Mouse (Mus musculus): ENCODE data around the gene Golt1b. TPM values are rescaled to one million over a fixed set of nuclear protein-coding genes. Genes with fewer than 3 reads are reported as not detected.

Golt1b gene
- 109 and 112 TPM in 2 replicates for polyA plus RNA-seq (2014; fragmentation: Nextera tagmentation; extraction: Ambion mirVana)

DNA sequence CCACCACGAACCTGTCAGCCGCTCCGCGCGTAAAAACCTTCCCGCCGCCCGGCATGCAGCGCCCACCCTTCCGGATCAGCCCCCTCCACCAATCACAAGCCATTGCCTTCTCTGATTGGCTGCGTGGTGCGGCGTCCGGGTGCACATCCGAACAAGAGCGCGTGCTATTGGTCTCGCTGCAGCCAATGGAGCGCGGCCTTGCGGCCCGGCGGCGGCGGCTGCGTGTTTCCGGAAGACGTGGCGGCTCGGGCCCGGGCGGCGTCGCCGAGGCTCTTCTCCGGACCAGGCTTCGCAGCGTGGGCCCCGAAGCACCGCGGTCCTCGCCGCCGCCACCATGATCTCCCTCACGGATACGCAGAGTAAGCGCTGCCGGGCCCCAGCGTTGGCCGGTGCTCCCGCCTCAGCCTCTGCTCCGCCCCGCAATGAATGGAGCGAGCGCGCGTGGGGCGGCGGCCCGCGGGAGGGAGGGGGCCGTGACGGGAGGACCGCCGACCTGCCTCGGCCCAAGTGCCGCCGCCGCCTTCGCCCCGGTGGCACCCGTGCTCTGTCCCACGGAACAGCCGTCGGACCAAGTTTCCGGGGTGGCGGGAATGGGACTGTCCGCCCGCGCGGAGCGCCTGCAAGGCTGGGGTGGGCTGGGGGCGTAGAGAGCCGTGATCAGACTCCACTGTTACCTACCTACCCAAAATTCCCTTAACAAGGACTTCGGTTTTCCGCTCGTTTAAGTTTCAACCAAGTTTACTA lies at the start of gene Golt1b, which contains the start of gene Recql:
TSS of gene Golt1b (plus strand) at position 211 of the 744 bp plus-strand sequence.
TSS of gene Recql (minus strand) at position 77 of the 744 bp plus-strand sequence.
- H3K4me1 ChIP-seq (ENCODE audit: control insufficient read depth, insufficient read depth, low read length): peaks cover 10% of the 10 kb centered on the region; the same call in 1 of the 2 replicates
- no peaks in the 10 kb centered on the region for H3K9me3 ChIP-seq (ENCODE audit: control insufficient read depth, low read depth, low read length)
- WGBS: 2% methylated on average over 72 of the region's 87 CpGs
- no peak within 1 kb of the TSS for H3K27ac ChIP-seq (ENCODE audit: low read length)
- H3K36me3 ChIP-seq (ENCODE audit: control insufficient read depth, insufficient read depth, low read length): no peaks in the 10 kb centered on the region; the same call in 1 of the 2 replicates
- peak within 1 kb of the TSS; percentile 83 for H3K4me2 ChIP-seq (replicated peaks; ENCODE audit: low read depth, low read length)
- no peaks in the 10 kb centered on the region for H3K27me3 ChIP-seq (ENCODE audit: control insufficient read depth, insufficient read depth, low read length)
- peak within 1 kb of the TSS; percentile 97 for H3K4me3 ChIP-seq (ENCODE audit: low read depth, low read length)
- peak; percentile 100 for ATAC-seq (ENCODE audit: insufficient number of reproducible peaks, insufficient read depth, low FRiP score, low read depth)
- H3K9ac ChIP-seq (replicated peaks; ENCODE audit: low read depth, low read length): peak within 1 kb of the TSS; percentile 92

DNA sequence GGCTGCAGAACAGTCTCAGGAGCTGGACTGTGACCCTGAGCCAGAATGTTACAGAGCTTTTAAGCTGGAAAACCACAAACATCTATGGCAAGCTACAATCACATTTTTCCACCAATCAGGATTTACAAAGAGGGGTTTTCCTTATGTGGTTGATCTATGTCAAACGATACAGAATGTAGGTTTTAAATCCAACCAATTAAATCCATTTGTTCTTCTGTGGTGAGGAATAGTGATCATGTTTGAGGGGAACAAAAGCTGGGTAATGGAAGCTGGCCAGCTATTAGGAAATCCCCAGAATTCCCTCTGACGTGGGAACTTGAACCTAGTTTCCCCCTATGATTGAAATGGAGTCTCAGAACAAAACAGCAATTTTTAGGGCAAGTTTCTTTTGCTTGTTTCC lies 48.1 kb upstream of the Golt1b start:
- no peaks in the 10 kb centered on the region for H3K36me3 ChIP-seq (ENCODE audit: control insufficient read depth, insufficient read depth, low read length)
- no peaks in the 10 kb centered on the region for H3K9me3 ChIP-seq (ENCODE audit: control insufficient read depth, low read depth, low read length)
- ATAC-seq (ENCODE audit: insufficient number of reproducible peaks, insufficient read depth, low FRiP score, low read depth): no peak
- H3K27ac ChIP-seq (ENCODE audit: low read length): no peak overlapping the region
- H3K4me3 ChIP-seq (ENCODE audit: low read depth, low read length): no peak overlapping the region
- 71% methylated on average over 2 of the region's 2 CpGs for WGBS
- no peak overlapping the region for H3K9ac ChIP-seq (replicated peaks; ENCODE audit: low read depth, low read length)
- no peaks in the 10 kb centered on the region for H3K4me1 ChIP-seq (ENCODE audit: control insufficient read depth, insufficient read depth, low read length)
- H3K27me3 ChIP-seq (ENCODE audit: control insufficient read depth, insufficient read depth, low read length): no peaks in the 10 kb centered on the region
- no peak overlapping the region for H3K4me2 ChIP-seq (replicated peaks; ENCODE audit: low read depth, low read length)

DNA sequence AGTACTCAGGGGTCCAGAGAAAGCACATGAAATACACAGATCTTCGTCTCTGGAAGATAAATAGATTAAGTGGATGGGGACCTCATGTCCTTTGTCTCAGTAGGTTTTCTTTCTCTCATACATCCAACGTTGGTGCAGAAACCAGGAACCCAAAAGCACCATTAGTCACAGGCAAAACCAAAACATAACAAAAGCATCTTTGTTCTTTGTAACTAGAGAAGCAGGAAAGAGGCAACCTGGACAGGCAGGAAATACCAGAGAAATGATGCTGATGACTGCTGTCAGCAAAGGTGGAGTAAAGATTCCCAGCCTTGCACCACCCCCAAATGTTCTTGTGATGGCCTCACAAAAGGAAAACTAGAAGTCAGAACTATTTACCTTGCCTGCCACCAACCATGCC lies 47.4 kb upstream of the Golt1b start:
- Histone ChIP-seq H3K9ac (replicated peaks; ENCODE audit: low read depth, low read length) (no peak overlapping the region), H3K36me3 (ENCODE audit: control insufficient read depth, insufficient read depth, low read length) (no peaks in the 10 kb centered on the region), H3K4me3 (ENCODE audit: low read depth, low read length) (no peak overlapping the region), H3K4me1 (ENCODE audit: control insufficient read depth, insufficient read depth, low read length) (no peaks in the 10 kb centered on the region), H3K4me2 (replicated peaks; ENCODE audit: low read depth, low read length) (no peak overlapping the region), H3K9me3 (ENCODE audit: control insufficient read depth, low read depth, low read length) (no peaks in the 10 kb centered on the region), H3K27ac (ENCODE audit: low read length) (no peak overlapping the region), H3K27me3 (ENCODE audit: control insufficient read depth, insufficient read depth, low read length) (no peaks in the 10 kb centered on the region)
- no peak for ATAC-seq (ENCODE audit: insufficient number of reproducible peaks, insufficient read depth, low FRiP score, low read depth)
- 29% methylated on average over 2 of the region's 2 CpGs for WGBS

DNA sequence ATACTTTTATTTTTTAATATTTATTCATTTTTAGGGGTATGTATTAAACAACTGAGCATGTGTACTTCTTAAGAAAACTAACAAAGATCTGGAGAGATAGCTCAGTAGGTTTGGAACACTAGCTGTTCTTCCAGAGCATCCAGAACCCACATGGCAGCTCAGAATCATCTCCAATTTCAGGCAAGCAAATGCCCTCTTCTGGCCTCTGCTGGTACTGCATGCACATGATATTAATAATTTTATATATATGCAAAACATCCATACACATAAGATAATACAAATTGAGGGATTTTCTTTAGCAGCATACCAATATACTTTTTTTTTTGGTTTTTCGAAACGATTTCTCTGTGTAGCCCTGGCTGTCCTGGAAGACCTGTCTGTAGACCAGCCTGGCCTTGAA lies 43.5 kb upstream of the Golt1b start:
- H3K36me3 ChIP-seq (ENCODE audit: control insufficient read depth, insufficient read depth, low read length): no peaks in the 10 kb centered on the region
- no peak overlapping the region for H3K27ac ChIP-seq (ENCODE audit: low read length)
- ATAC-seq (ENCODE audit: insufficient number of reproducible peaks, insufficient read depth, low FRiP score, low read depth): no peak
- peaks cover 7% of the 10 kb centered on the region; the same call in 1 of the 2 replicates for H3K4me1 ChIP-seq (ENCODE audit: control insufficient read depth, insufficient read depth, low read length)
- H3K9ac ChIP-seq (replicated peaks; ENCODE audit: low read depth, low read length): no peak overlapping the region
- no peaks in the 10 kb centered on the region for H3K27me3 ChIP-seq (ENCODE audit: control insufficient read depth, insufficient read depth, low read length)
- H3K4me3 ChIP-seq (ENCODE audit: low read depth, low read length): no peak overlapping the region
- WGBS: 71% methylated on average over 2 of the region's 2 CpGs
- H3K4me2 ChIP-seq (replicated peaks; ENCODE audit: low read depth, low read length): no peak overlapping the region
- H3K9me3 ChIP-seq (ENCODE audit: control insufficient read depth, low read depth, low read length): no peaks in the 10 kb centered on the region

DNA sequence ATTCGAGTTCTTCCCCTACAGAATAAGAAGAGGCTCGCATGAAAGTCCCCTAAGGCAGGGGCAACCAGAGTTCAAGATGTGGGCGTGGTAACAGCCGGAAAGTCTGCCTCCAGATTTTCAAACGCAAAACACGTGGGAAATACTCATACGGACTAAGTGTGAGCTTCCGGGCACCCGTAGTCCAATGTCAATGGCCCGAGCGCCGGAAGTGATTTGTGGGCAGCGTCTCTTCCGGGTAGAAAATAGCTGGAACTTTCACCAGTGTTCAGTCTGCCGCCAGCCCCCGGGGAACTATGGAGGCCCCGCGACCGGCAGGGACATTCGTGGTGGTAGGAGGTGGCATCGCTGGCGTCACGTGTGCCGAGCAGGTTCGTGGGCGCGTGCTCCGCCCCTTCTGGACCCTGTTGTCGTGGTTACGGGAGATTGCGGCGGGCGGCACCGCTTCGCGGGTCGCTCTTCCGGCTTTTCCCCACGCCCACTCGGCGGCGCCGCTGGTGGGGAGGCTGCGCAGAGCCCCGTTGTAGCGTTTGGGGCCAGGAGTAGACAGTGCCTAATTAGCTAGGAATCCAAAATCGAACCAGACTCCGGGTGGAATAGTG lies 41.5 kb upstream of the Golt1b start, which contains the start of gene Pyroxd1:
TSS of gene Pyroxd1 (plus strand) at position 215 of the 599 bp plus-strand sequence.
- ATAC-seq (ENCODE audit: insufficient number of reproducible peaks, insufficient read depth, low FRiP score, low read depth): peak; percentile 94

DNA sequence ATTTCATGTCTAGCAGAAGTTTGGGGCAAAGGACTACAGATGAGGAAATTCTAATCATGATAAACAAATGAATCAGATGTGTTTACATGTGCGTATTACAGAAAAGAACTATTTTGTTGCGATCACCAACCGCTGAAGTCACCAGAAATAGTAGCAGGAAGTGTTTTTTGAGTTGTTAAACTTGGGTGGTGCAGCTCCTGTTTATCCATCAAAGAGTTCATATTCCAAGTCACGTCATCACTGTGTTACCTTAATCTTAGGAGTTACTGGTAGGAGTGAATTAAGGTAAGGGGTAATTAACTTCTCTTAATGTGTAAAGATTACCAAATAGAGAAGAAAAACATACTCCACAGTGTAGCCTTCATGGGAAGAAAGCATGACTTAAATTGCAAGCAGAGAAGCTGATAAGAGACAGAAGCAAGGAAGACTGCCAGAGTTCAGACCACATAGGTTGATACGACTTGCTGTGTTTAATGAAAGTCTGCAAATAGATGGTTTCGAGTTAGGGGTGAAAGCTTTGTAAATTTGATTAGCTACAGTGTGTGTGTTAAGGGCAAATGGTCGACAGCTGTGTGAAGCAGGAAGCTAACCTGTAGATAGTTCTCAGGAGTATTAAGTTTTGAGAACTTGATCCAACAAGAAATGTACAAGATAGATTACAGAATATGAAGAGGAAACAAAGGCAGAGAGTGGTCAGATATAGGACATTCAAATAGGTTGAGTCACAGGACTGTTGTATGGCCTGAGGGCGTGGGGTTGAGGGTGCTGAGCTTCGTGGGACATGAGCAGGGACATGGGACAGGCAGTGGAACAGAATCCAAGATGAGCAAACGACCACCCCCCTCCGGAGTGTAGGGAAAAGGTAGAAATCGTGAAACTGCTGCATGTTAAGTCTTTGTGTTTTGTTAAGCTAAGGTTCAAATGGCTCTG lies 40.6 kb upstream of the Golt1b start:
- Histone ChIP-seq H3K27me3 (ENCODE audit: control insufficient read depth, insufficient read depth, low read length) (no peaks in the 10 kb centered on the region), H3K9me3 (ENCODE audit: control insufficient read depth, low read depth, low read length) (no peaks in the 10 kb centered on the region), H3K4me1 (ENCODE audit: control insufficient read depth, insufficient read depth, low read length) (peaks cover 7% of the 10 kb centered on the region; the same call in 1 of the 2 replicates), H3K36me3 (ENCODE audit: control insufficient read depth, insufficient read depth, low read length) (peaks cover 16% of the 10 kb centered on the region), H3K4me3 (ENCODE audit: low read depth, low read length) (peak overlapping the region; percentile 63), H3K27ac (ENCODE audit: low read length) (peak overlapping the region; percentile 84; the same call in 1 of the 2 replicates), H3K4me2 (replicated peaks; ENCODE audit: low read depth, low read length) (peak overlapping the region; percentile 53), H3K9ac (replicated peaks; ENCODE audit: low read depth, low read length) (peak overlapping the region; percentile 45)
- peak; percentile 40; the same call in 1 of the 2 replicates for ATAC-seq (ENCODE audit: insufficient number of reproducible peaks, insufficient read depth, low FRiP score, low read depth)
- 41% methylated on average over 12 of the region's 12 CpGs for WGBS

More for the DNA sequence above, 41.5 kb upstream of the Golt1b start, which contains the start of gene Pyroxd1:
- no peaks in the 10 kb centered on the region for H3K9me3 ChIP-seq (ENCODE audit: control insufficient read depth, low read depth, low read length)
- peak within 1 kb of the TSS; percentile 63 for H3K4me3 ChIP-seq (ENCODE audit: low read depth, low read length)
- H3K4me1 ChIP-seq (ENCODE audit: control insufficient read depth, insufficient read depth, low read length): peaks cover 7% of the 10 kb centered on the region; the same call in 1 of the 2 replicates
- H3K27ac ChIP-seq (ENCODE audit: low read length): peak within 1 kb of the TSS; percentile 84
- WGBS: under 1% methylated on average over 48 of the region's 48 CpGs
- peak within 1 kb of the TSS; percentile 53 for H3K4me2 ChIP-seq (replicated peaks; ENCODE audit: low read depth, low read length)
- H3K27me3 ChIP-seq (ENCODE audit: control insufficient read depth, insufficient read depth, low read length): no peaks in the 10 kb centered on the region
- peaks cover 10% of the 10 kb centered on the region for H3K36me3 ChIP-seq (ENCODE audit: control insufficient read depth, insufficient read depth, low read length)
- H3K9ac ChIP-seq (replicated peaks; ENCODE audit: low read depth, low read length): peak within 1 kb of the TSS; percentile 45

DNA sequence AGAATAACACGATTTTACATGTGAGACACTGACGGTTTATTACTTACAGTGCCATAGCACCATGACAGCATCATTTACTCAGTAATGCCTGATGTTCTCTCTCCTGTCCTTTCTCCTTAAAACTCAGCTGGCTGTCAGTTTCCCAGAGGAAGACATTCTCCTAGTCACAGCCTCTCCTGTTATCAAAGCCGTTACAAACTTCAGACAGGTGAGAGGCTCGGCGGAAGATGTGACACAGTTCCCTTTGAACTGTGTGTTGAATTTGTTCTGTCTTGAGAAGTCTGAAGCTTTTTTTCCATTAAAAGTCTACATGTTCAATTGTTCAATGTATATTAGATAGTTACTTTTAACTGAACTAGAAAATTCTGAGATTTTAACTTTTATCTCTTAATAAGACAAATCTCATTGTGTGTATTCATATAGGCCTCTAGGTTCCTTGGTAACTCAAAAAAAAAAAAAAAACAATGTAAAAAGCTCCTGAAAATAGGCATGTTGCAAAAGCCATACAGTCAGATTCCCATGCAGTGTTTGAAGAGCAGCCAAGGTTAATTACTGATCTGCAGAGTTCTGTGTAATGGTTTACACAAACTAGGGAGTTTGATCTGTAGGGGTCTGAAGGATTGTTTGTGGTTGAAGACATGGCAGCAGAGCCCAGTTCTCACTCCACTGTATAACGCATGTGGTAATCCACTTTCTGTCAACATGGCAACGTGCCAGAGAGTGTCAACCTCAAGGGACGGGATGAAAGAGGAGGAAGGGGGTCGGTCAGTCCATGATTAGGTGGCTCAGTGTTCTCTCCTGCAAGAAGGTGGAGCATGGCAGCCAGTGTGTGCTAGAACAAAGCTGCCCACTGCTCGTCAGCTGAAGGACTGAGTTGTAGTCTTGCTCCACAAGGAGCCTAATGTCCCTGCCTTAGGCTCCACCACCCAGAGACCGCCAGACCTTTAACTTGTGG lies 39.3 kb upstream of the Golt1b start:
- Histone ChIP-seq H3K4me2 (replicated peaks; ENCODE audit: low read depth, low read length) (no peak overlapping the region), H3K4me3 (ENCODE audit: low read depth, low read length) (no peak overlapping the region), H3K27ac (ENCODE audit: low read length) (no peak overlapping the region), H3K9ac (replicated peaks; ENCODE audit: low read depth, low read length) (no peak overlapping the region), H3K9me3 (ENCODE audit: control insufficient read depth, low read depth, low read length) (no peaks in the 10 kb centered on the region), H3K27me3 (ENCODE audit: control insufficient read depth, insufficient read depth, low read length) (no peaks in the 10 kb centered on the region), H3K36me3 (ENCODE audit: control insufficient read depth, insufficient read depth, low read length) (peaks cover 16% of the 10 kb centered on the region), H3K4me1 (ENCODE audit: control insufficient read depth, insufficient read depth, low read length) (peaks cover 7% of the 10 kb centered on the region; the same call in 1 of the 2 replicates)
- no peak for ATAC-seq (ENCODE audit: insufficient number of reproducible peaks, insufficient read depth, low FRiP score, low read depth)
- WGBS: 69% methylated on average over 11 of the region's 11 CpGs
